Mouse (Mus musculus) midbrain, embryonic 12.5 days (tissue): ENCODE measurements at regions not wholly inside any gene's neighbourhood (a gene's known extent, or its start where the extent isn't known, plus 50 kb on each side); places are given as distances from the start of the nearest gene placed in this dataset.

Experiments
- ATAC-seq: fragments of 200-750 bp; cut with Nextera tagmentation; 2 replicates; pipeline ENCODE4 v1.8.0; 2017; ENCODE audit warnings: low read depth, moderate TSS enrichment, moderate library complexity; ENCODE audit not compliant: low FRiP score
- H3K27ac ChIP-seq: fragments of 300-500 bp; sonication (generic); replicated peaks from 2 replicates; pipeline ENCODE4 v1.5.1; 2016; ENCODE audit warnings: mild to moderate bottlenecking
- H3K27me3 ChIP-seq: fragments of 300-500 bp; sonication (generic); 2 replicates; pipeline ENCODE4 v1.6.1; 2016; ENCODE audit warnings: mild to moderate bottlenecking
- H3K36me3 ChIP-seq: fragments of 300-500 bp; sonication (generic); 2 replicates; pipeline ENCODE4 v1.6.1; 2016
- H3K4me1 ChIP-seq: fragments of 300-500 bp; sonication (generic); 2 replicates; pipeline ENCODE4 v1.6.1; 2016
- H3K4me2 ChIP-seq: fragments of 300-500 bp; sonication (generic); replicated peaks from 2 replicates; pipeline ENCODE4 v1.6.1; 2016; ENCODE audit warnings: mild to moderate bottlenecking, moderate library complexity
- H3K4me3 ChIP-seq: fragments of 300-500 bp; sonication (generic); 2 replicates; pipeline ENCODE4 v1.5.1; 2016; ENCODE audit warnings: mild to moderate bottlenecking
- H3K9ac ChIP-seq: fragments of 300-500 bp; sonication (generic); replicated peaks from 2 replicates; pipeline ENCODE4 v1.6.1; 2016; ENCODE audit warnings: mild to moderate bottlenecking, moderate library complexity
- H3K9me3 ChIP-seq: fragments of 300-500 bp; sonication (generic); 2 replicates; pipeline ENCODE4 v1.6.1; 2016; ENCODE audit warnings: mild to moderate bottlenecking
- WGBS: fragments of 180-500 bp; shearing (Covaris S2); methylation state at CpG from one replicate; pipeline ENCODE4 v1.1.7; 2016; 5-methylcytosine and 5-hydroxymethylcytosine counted together

DNA sequence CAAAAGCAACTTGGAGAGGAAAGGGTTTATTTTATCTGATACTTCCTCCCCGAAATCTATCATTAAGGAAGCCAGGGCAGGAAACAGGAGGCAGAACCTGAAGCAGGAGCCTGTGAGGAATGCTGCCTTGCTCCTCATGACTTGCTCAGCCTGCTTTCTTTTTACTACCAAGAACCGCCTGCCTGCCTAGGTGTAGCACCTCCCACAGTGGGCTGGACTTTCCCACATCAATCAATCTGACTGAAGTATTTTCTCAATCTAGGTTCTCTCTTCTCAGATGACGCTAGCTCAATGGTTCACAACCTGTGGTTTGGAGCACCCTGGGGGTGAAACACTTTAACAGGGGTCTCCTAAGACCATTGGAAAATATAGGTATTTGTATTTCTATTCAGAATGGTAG is 83.4 kb upstream of the Ccn6 start:
- no peak overlapping the region for H3K4me3 ChIP-seq
- whole genome bisulfite sequencing: 50% methylated on average over 3 of the region's 3 CpGs
- H3K9ac ChIP-seq: no peak overlapping the region
- ATAC-seq: no peak
- no peak overlapping the region for H3K27ac ChIP-seq
- peaks cover 4% of the 10 kb centered on the region; the same call in 1 of the 2 replicates for H3K27me3 ChIP-seq
- no peaks in the 10 kb centered on the region for H3K36me3 ChIP-seq
- H3K4me2 ChIP-seq: no peak overlapping the region
- H3K4me1 ChIP-seq: no peaks in the 10 kb centered on the region
- H3K9me3 ChIP-seq: no peaks in the 10 kb centered on the region

- no peak overlapping the region for H3K4me3 ChIP-seq
- H3K36me3 ChIP-seq: no peaks in the 10 kb centered on the region
- ATAC-seq: no peak
- no peaks in the 10 kb centered on the region for H3K9me3 ChIP-seq
- no peak overlapping the region for H3K9ac ChIP-seq
- 76% methylated on average over 4 of the region's 4 CpGs for WGBS
- no peak overlapping the region for H3K27ac ChIP-seq
- no peak overlapping the region for H3K4me2 ChIP-seq
- H3K27me3 ChIP-seq: peaks cover under 1% of the 10 kb centered on the region; the same call in 1 of the 2 replicates
- H3K4me1 ChIP-seq: no peaks in the 10 kb centered on the region; the same call in 1 of the 2 replicates
These were observed 81.5 kb upstream of the Ccn6 start for GRCm38 (mm10) chr10:39245141-39245540.

- H3K4me2 ChIP-seq: no peak overlapping the region
- H3K4me3 ChIP-seq: no peak overlapping the region
- H3K9ac ChIP-seq: no peak overlapping the region
- ATAC-seq: no peak
- H3K27me3 ChIP-seq: no peaks in the 10 kb centered on the region; the same call in 1 of the 2 replicates
- WGBS: 91% methylated on average over 6 of the region's 6 CpGs
- H3K9me3 ChIP-seq: no peaks in the 10 kb centered on the region
- no peaks in the 10 kb centered on the region for H3K36me3 ChIP-seq
- no peak overlapping the region for H3K27ac ChIP-seq
- H3K4me1 ChIP-seq: peaks cover 7% of the 10 kb centered on the region
These were observed 80.5 kb upstream of the Ccn6 start for GRCm38 (mm10) chr10:39244061-39244460.

DNA sequence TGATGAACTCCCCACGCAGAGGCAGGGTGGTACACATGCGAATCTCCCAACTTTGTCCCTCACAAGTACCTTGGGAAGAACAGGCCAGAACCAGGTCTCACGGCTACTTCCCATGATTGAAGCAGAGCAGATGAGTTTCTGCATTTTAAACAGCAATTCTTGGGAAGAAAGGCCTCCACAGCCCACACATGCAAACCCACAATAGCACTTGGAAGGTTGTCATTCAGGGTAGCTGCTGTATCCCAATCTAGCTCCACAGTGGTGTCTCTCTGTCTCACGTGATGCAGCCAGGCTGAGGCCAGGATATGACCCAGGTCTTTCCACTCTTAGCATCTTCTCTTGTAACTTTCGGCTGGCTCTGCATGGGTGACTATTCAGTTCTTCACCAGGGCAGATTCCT is 78.8 kb upstream of the Ccn6 start:
- no peaks in the 10 kb centered on the region for H3K36me3 ChIP-seq
- H3K4me2 ChIP-seq: no peak overlapping the region
- no peak overlapping the region for H3K27ac ChIP-seq
- no peak for ATAC-seq
- no peak overlapping the region for H3K4me3 ChIP-seq
- H3K9me3 ChIP-seq: no peaks in the 10 kb centered on the region
- H3K4me1 ChIP-seq: peaks cover 7% of the 10 kb centered on the region
- H3K9ac ChIP-seq: no peak overlapping the region
- 87% methylated on average over 5 of the region's 5 CpGs for WGBS
- H3K27me3 ChIP-seq: no peaks in the 10 kb centered on the region; the same call in 1 of the 2 replicates

DNA sequence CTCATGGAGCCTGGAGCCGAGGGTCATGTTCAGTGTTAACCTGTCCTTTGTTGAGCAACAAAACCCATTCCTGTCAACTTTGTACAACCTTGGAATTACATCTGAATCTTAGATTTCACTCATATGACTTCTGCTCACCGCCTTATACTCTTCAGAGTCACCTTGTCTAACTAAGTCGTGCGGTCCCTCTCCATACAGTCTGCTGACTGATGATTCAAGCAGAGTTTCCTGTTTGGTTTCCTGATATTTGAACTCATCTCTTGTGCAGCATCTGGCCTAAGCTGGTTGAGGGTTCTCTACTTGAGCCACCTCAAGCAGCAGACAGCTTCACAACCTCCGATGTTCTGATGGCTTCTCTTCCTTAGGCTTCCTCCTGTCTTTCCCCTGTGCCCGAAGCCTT is 78.3 kb upstream of the Ccn6 start:
- Histone ChIP-seq H3K36me3 (no peaks in the 10 kb centered on the region), H3K4me3 (no peak overlapping the region), H3K27ac (no peak overlapping the region), H3K27me3 (no peaks in the 10 kb centered on the region; the same call in 1 of the 2 replicates), H3K9me3 (no peaks in the 10 kb centered on the region), H3K4me2 (no peak overlapping the region), H3K9ac (no peak overlapping the region), H3K4me1 (peaks cover 7% of the 10 kb centered on the region)
- 89% methylated on average over 6 of the region's 6 CpGs for WGBS
- no peak for ATAC-seq

GRCm38 (mm10) chr10:39241486-39241885 is 77.9 kb upstream of the Ccn6 start:
- H3K9me3 ChIP-seq: no peaks in the 10 kb centered on the region
- H3K36me3 ChIP-seq: no peaks in the 10 kb centered on the region
- no peaks in the 10 kb centered on the region; the same call in 1 of the 2 replicates for H3K27me3 ChIP-seq
- WGBS: 80% methylated on average over 3 of the region's 3 CpGs
- peaks cover 7% of the 10 kb centered on the region for H3K4me1 ChIP-seq
- no peak overlapping the region for H3K27ac ChIP-seq
- H3K9ac ChIP-seq: no peak overlapping the region
- no peak overlapping the region for H3K4me2 ChIP-seq
- no peak for ATAC-seq
- H3K4me3 ChIP-seq: no peak overlapping the region

- Histone ChIP-seq H3K9ac (no peak overlapping the region), H3K36me3 (no peaks in the 10 kb centered on the region), H3K4me3 (no peak overlapping the region), H3K27me3 (no peaks in the 10 kb centered on the region; the same call in 1 of the 2 replicates), H3K4me2 (no peak overlapping the region), H3K4me1 (peaks cover 7% of the 10 kb centered on the region), H3K9me3 (no peaks in the 10 kb centered on the region), H3K27ac (no peak overlapping the region)
- ATAC-seq: no peak
- 95% methylated on average over 7 of the region's 7 CpGs for WGBS
These were observed 77.4 kb upstream of the Ccn6 start for GRCm38 (mm10) chr10:39240966-39241365.

GRCm38 (mm10) chr10:39240178-39240791 is 76.7 kb upstream of the Ccn6 start:
- Histone ChIP-seq H3K4me1 (peaks cover 7% of the 10 kb centered on the region), H3K4me2 (peak overlapping the region; percentile 31), H3K36me3 (no peaks in the 10 kb centered on the region), H3K9me3 (no peaks in the 10 kb centered on the region), H3K27ac (no peak overlapping the region), H3K4me3 (no peak overlapping the region), H3K27me3 (no peaks in the 10 kb centered on the region; the same call in 1 of the 2 replicates), H3K9ac (no peak overlapping the region)
- 42% methylated on average over 11 of the region's 11 CpGs for WGBS
- ATAC-seq: no peak; the same call in 1 of the 2 replicates

- peak overlapping the region; percentile 11; the same call in 1 of the 2 replicates for H3K9ac ChIP-seq
- H3K27me3 ChIP-seq: no peaks in the 10 kb centered on the region; the same call in 1 of the 2 replicates
- H3K4me2 ChIP-seq: peak overlapping the region; percentile 31
- no peak overlapping the region for H3K4me3 ChIP-seq
- no peak overlapping the region for H3K27ac ChIP-seq
- ATAC-seq: peak; percentile 82
- WGBS: 19% methylated on average over 17 of the region's 17 CpGs
- no peaks in the 10 kb centered on the region for H3K36me3 ChIP-seq
- peaks cover 7% of the 10 kb centered on the region for H3K4me1 ChIP-seq
- no peaks in the 10 kb centered on the region for H3K9me3 ChIP-seq
These were observed 76.0 kb upstream of the Ccn6 start for GRCm38 (mm10) chr10:39239498-39240177.

DNA sequence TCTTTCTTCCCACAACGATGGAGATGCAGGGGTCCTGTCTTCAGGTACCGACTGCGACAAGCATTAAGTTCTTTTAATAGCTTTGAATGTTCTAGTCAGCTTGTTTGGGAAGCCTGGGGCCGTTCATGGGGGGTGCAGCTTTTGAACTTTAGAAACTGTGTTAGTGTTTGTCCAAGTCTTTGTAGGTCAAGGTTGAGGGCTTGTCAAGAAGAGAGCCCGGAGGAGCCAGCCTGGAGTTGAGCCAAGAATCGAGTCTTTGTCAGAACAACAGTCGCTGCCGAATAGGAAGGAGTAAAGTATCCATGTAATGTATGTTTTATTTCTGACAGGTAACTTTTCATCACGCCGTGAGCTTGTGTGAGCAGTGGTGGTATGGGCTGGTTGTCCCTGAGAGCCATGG is 75.0 kb upstream of the Ccn6 start:
- H3K4me2 ChIP-seq: no peak overlapping the region
- ATAC-seq: no peak
- no peaks in the 10 kb centered on the region for H3K36me3 ChIP-seq
- no peak overlapping the region for H3K27ac ChIP-seq
- H3K4me1 ChIP-seq: peaks cover 7% of the 10 kb centered on the region
- no peaks in the 10 kb centered on the region; the same call in 1 of the 2 replicates for H3K27me3 ChIP-seq
- no peaks in the 10 kb centered on the region for H3K9me3 ChIP-seq
- 78% methylated on average over 10 of the region's 10 CpGs for WGBS
- no peak overlapping the region for H3K4me3 ChIP-seq
- no peak overlapping the region for H3K9ac ChIP-seq

- 86% methylated on average over 4 of the region's 4 CpGs for WGBS
- Histone ChIP-seq H3K9me3 (no peaks in the 10 kb centered on the region), H3K27me3 (no peaks in the 10 kb centered on the region; the same call in 1 of the 2 replicates), H3K4me2 (no peak overlapping the region), H3K4me1 (peaks cover 7% of the 10 kb centered on the region), H3K4me3 (no peak overlapping the region), H3K36me3 (no peaks in the 10 kb centered on the region), H3K27ac (no peak overlapping the region), H3K9ac (no peak overlapping the region)
- no peak for ATAC-seq
These were observed 74.0 kb upstream of the Ccn6 start for GRCm38 (mm10) chr10:39237549-39237948.

DNA sequence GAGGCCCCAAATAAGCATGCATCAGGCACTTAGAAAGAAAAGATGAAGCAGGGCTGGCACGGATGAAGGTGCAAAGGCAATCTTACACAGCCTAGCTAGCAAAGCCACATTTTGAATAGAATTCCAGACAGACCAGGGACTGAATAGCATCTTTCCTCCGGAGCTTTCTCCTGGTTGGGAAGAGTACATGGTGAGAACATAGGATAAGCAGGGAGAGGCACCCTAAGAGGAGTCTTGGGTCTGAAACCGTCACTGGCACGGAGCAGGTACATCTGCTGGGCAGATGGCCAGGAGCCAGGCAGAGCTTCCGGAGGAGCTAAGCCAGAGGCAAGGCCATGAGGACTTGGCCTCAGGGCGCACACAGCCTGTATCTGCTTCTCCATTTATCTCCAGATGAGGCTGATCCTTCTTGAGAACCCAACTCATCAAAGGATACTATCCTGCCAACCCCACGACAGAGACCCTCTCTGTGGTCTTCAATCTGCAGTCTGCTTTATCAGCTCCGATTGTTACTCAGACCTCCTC is 70.4 kb upstream of the Ccn6 start:
- ATAC-seq: no peak
- Histone ChIP-seq H3K9ac (no peak overlapping the region), H3K36me3 (no peaks in the 10 kb centered on the region), H3K27me3 (no peaks in the 10 kb centered on the region), H3K9me3 (no peaks in the 10 kb centered on the region), H3K4me3 (no peak overlapping the region), H3K4me2 (no peak overlapping the region), H3K4me1 (peaks cover 6% of the 10 kb centered on the region), H3K27ac (no peak overlapping the region)
- WGBS: 86% methylated on average over 8 of the region's 8 CpGs
